Mouse (Mus musculus): ENCODE measurements around the gene Tacc2. TPM values are rescaled to one million over a fixed set of nuclear protein-coding genes. Genes with fewer than 3 reads are reported as not detected.

Tacc2 gene
- polyA plus RNA-seq, 1 experiment from 2014 or later: 19.8 TPM

DNA sequence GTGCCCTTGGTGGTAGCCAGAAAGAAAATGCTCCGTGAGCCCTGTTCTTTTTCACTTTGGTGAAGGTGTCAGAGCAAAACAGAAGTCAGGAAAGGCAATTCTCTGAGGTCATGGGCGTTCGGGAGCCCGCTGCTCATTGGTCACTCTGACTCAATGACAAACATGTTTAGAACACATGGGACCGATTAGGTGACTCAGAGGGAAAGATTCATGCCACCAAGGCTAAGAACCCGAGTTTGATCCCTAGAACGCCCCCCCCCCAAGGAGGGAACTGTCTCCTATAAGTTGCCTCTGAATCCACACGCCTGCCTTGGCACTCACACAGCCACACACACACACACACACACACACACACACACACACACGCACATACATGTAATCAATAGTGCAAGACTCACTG is 216.4 kb downstream of the Tacc2 start:
- Histone ChIP-seq H3K27me3 (replicated peaks; ENCODE audit: insufficient read depth, low read length) (no peaks in the 10 kb centered on the region), H3K4me1 (ENCODE audit: insufficient read depth, low read depth, low read length) (no peaks in the 10 kb centered on the region), H3K4me2 (replicated peaks; ENCODE audit: low read depth, low read length) (no peak overlapping the region), H3K27ac (ENCODE audit: low read length) (no peak overlapping the region), H3K4me3 (ENCODE audit: low read depth, low read length) (no peak overlapping the region), H3K9ac (replicated peaks; ENCODE audit: low read depth) (no peak overlapping the region), H3K9me3 (ENCODE audit: low read length) (no peaks in the 10 kb centered on the region), H3K36me3 (ENCODE audit: insufficient read depth, low read length) (no peaks in the 10 kb centered on the region)
- 74% methylated on average over 9 of the region's 9 CpGs for WGBS
- DNase-seq (ENCODE audit: low spot score) (no peak), ATAC-seq (no peak)
- TF ChIP-seq CTCF (IDR thresholded peaks at IDR 0.05) (no peak), EP300 (IDR thresholded peaks at IDR 0.05) (no peak)

DNA sequence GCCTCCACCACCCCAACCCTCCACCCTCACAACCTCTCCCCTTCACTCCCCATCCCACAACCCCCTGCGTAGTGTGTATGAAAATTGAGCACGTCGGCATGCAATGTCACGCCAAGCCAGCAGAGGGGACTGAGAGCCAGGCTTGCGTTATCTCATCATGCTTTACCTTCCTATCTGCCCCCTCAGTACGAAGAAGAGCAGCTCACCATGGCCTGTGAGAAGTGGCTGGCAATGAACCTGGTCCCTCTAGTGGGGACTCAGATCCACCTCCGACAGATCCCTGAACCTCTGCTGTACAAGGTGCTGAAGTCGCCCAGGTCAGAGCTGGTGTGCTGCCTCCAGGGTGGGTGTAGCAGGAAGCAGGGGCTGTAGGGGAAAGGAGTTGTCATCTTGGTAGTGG is 219.5 kb downstream of the Tacc2 start:
- Histone ChIP-seq H3K27me3 (replicated peaks; ENCODE audit: insufficient read depth, low read length) (no peaks in the 10 kb centered on the region), H3K4me2 (replicated peaks; ENCODE audit: low read depth, low read length) (no peak overlapping the region), H3K4me1 (ENCODE audit: insufficient read depth, low read depth, low read length) (no peaks in the 10 kb centered on the region), H3K9ac (replicated peaks; ENCODE audit: low read depth) (no peak overlapping the region), H3K36me3 (ENCODE audit: insufficient read depth, low read length) (no peaks in the 10 kb centered on the region), H3K27ac (ENCODE audit: low read length) (no peak overlapping the region), H3K4me3 (ENCODE audit: low read depth, low read length) (no peak overlapping the region), H3K9me3 (ENCODE audit: low read length) (no peaks in the 10 kb centered on the region)
- no peak for DNase-seq (ENCODE audit: low spot score)
- TF ChIP-seq CTCF (IDR thresholded peaks at IDR 0.05) (peak; percentile 54), EP300 (IDR thresholded peaks at IDR 0.05) (no peak)
- no peak for ATAC-seq
- WGBS: 71% methylated on average over 8 of the region's 8 CpGs

DNA sequence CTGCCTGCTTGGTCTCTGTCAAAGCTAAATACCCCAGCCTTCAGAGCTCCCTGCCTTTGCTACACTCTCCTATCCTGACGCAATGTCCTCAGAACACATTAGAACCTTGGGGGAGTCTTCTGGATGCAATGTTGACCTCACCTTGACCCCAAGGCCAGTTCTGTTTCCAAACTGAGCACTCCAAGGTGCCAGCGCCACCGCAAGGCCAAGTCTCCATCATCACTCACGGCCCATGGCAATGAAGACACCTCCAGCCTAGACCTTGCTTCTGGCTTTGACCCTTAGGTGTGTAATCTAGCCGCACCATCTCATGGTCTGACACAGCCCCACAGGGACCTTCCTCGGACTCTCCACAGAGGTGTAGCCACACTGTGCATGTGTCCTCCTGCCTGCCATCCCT is 220.3 kb downstream of the Tacc2 start:
- no peaks in the 10 kb centered on the region for H3K4me1 ChIP-seq (ENCODE audit: insufficient read depth, low read depth, low read length)
- no peak overlapping the region for H3K4me3 ChIP-seq (ENCODE audit: low read depth, low read length)
- no peaks in the 10 kb centered on the region for H3K9me3 ChIP-seq (ENCODE audit: low read length)
- no peaks in the 10 kb centered on the region for H3K36me3 ChIP-seq (ENCODE audit: insufficient read depth, low read length)
- TF ChIP-seq EP300 (IDR thresholded peaks at IDR 0.05) (no peak), CTCF (IDR thresholded peaks at IDR 0.05) (no peak)
- ATAC-seq (no peak), DNase-seq (ENCODE audit: low spot score) (no peak)
- H3K4me2 ChIP-seq (replicated peaks; ENCODE audit: low read depth, low read length): no peak overlapping the region
- no peaks in the 10 kb centered on the region for H3K27me3 ChIP-seq (replicated peaks; ENCODE audit: insufficient read depth, low read length)
- WGBS: 83% methylated on average over 6 of the region's 6 CpGs
- no peak overlapping the region for H3K9ac ChIP-seq (replicated peaks; ENCODE audit: low read depth)
- no peak overlapping the region for H3K27ac ChIP-seq (ENCODE audit: low read length)

GRCm38 (mm10) chr7:130799418-130799817 is 222.2 kb downstream of the Tacc2 start:
- no peak overlapping the region for H3K4me3 ChIP-seq (ENCODE audit: low read depth, low read length)
- no peak overlapping the region for H3K4me2 ChIP-seq (replicated peaks; ENCODE audit: low read depth, low read length)
- H3K9ac ChIP-seq (replicated peaks; ENCODE audit: low read depth): no peak overlapping the region
- no peak for ATAC-seq
- 55% methylated on average over 10 of the region's 10 CpGs for WGBS
- H3K36me3 ChIP-seq (ENCODE audit: insufficient read depth, low read length): no peaks in the 10 kb centered on the region
- no peaks in the 10 kb centered on the region for H3K27me3 ChIP-seq (replicated peaks; ENCODE audit: insufficient read depth, low read length)
- DNase-seq (ENCODE audit: low spot score): no peak
- H3K9me3 ChIP-seq (ENCODE audit: low read length): no peaks in the 10 kb centered on the region
- H3K4me1 ChIP-seq (ENCODE audit: insufficient read depth, low read depth, low read length): no peaks in the 10 kb centered on the region
- no peak overlapping the region for H3K27ac ChIP-seq (ENCODE audit: low read length)
- TF ChIP-seq CTCF (IDR thresholded peaks at IDR 0.05) (no peak), EP300 (IDR thresholded peaks at IDR 0.05) (no peak)

DNA sequence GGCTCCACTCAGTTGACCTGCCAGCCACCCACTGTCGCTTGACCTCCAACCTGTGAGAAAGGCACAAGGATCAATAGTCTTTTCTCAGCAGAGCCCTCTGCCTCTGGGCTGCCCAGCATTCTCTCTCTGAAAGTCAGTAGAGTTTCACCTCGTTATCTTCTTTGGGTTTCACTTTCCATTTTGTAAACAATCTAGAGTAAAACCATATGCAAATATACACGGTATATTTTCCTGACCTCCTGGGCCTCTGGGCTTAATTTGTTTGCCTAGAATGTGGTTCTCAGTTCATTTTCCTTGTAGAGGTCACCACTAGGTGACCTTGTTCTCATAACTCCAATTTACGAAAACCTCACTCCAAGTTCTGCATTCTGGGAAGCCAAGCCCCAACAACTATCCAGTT is 223.4 kb downstream of the Tacc2 start:
- DNase-seq (ENCODE audit: low spot score) (peak; percentile 23), ATAC-seq (no peak)
- no peak overlapping the region for H3K4me3 ChIP-seq (ENCODE audit: low read depth, low read length)
- H3K9me3 ChIP-seq (ENCODE audit: low read length): no peaks in the 10 kb centered on the region
- no peaks in the 10 kb centered on the region for H3K36me3 ChIP-seq (ENCODE audit: insufficient read depth, low read length)
- no peak overlapping the region for H3K27ac ChIP-seq (ENCODE audit: low read length)
- H3K4me2 ChIP-seq (replicated peaks; ENCODE audit: low read depth, low read length): no peak overlapping the region
- no peak for TF ChIP-seq EP300 (IDR thresholded peaks at IDR 0.05)
- TF ChIP-seq CTCF (IDR thresholded peaks at IDR 0.05): no peak
- H3K9ac ChIP-seq (replicated peaks; ENCODE audit: low read depth): no peak overlapping the region
- no peaks in the 10 kb centered on the region for H3K4me1 ChIP-seq (ENCODE audit: insufficient read depth, low read depth, low read length)
- WGBS: 40% methylated on average over 4 of the region's 4 CpGs
- H3K27me3 ChIP-seq (replicated peaks; ENCODE audit: insufficient read depth, low read length): no peaks in the 10 kb centered on the region

DNA sequence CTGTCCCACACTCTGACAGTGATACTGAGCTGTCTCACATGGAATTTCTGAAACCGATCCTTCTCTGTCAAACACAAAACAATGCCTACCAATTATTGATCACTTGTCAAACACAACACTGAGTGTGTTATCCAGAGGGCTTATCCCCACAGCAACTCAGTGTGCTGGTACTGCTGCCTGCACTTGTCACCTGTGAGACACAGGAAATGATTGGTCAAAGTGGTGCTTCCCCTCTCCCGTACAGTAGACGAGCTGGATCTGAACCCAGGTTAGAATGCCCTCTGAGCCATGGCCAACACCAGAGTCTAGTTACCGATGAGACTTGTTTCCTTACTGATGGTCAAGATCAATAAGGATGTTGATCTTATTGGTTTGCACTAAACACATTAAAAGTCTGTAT is 224.6 kb downstream of the Tacc2 start:
- no peaks in the 10 kb centered on the region for H3K4me1 ChIP-seq (ENCODE audit: insufficient read depth, low read depth, low read length)
- no peak overlapping the region for H3K4me3 ChIP-seq (ENCODE audit: low read depth, low read length)
- DNase-seq (ENCODE audit: low spot score) (no peak), ATAC-seq (no peak)
- TF ChIP-seq EP300 (IDR thresholded peaks at IDR 0.05) (no peak), CTCF (IDR thresholded peaks at IDR 0.05) (no peak)
- no peak overlapping the region for H3K9ac ChIP-seq (replicated peaks; ENCODE audit: low read depth)
- H3K27me3 ChIP-seq (replicated peaks; ENCODE audit: insufficient read depth, low read length): no peaks in the 10 kb centered on the region
- H3K36me3 ChIP-seq (ENCODE audit: insufficient read depth, low read length): no peaks in the 10 kb centered on the region
- H3K27ac ChIP-seq (ENCODE audit: low read length): no peak overlapping the region
- H3K4me2 ChIP-seq (replicated peaks; ENCODE audit: low read depth, low read length): no peak overlapping the region
- WGBS: 77% methylated on average over 4 of the region's 4 CpGs
- H3K9me3 ChIP-seq (ENCODE audit: low read length): no peaks in the 10 kb centered on the region

DNA sequence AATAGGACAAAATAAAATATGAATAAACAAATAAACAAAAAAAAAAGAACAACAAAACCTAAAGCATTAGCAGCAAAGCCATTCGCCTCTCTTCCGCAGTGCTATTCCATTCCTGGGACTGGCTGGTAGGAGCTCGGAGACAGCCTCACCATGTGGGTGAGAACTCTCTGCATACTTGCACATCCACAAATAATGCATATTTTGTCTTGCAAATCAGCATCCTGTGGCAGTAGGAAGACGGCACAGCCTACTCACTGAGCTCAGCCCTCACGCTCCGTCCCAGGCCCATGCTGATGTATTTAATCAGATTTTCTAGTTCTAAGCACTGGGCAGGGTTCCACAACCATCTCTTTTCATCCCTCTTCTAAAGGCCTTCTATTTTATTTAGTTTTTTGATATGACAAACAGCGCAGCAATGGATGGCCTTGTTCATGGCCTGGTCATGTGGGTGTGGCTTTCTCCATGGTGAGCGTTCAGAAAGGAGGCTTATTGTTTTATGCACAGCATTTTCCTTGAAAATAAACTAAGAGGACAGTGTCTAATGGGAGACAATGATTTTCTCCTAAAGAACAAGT is 226.1 kb downstream of the Tacc2 start:
- Histone ChIP-seq H3K9me3 (ENCODE audit: low read length) (no peaks in the 10 kb centered on the region), H3K36me3 (ENCODE audit: insufficient read depth, low read length) (no peaks in the 10 kb centered on the region), H3K4me1 (ENCODE audit: insufficient read depth, low read depth, low read length) (no peaks in the 10 kb centered on the region; the same call in 1 of the 2 replicates), H3K27ac (ENCODE audit: low read length) (no peak overlapping the region), H3K27me3 (replicated peaks; ENCODE audit: insufficient read depth, low read length) (no peaks in the 10 kb centered on the region), H3K9ac (replicated peaks; ENCODE audit: low read depth) (no peak overlapping the region), H3K4me2 (replicated peaks; ENCODE audit: low read depth, low read length) (no peak overlapping the region), H3K4me3 (ENCODE audit: low read depth, low read length) (no peak overlapping the region)
- TF ChIP-seq CTCF (IDR thresholded peaks at IDR 0.05): no peak
- DNase-seq (ENCODE audit: low spot score) (no peak), ATAC-seq (no peak)
- WGBS: 89% methylated on average over 8 of the region's 8 CpGs
